Mouse (Mus musculus) right cerebral cortex, postnatal 25 days (tissue): ENCODE measurements around the gene Slc39a3.
A peak's percentile ranks its signal among the peaks of the same experiment; 100 is the strongest.

Experiments
- DNase-seq: peaks from one replicate; pipeline ENCODE4 v3.0.0; 2022

Slc39a3 gene

GRCm38 (mm10) chr10:81041458-81042175 is 4.4 kb upstream of the Slc39a3 start:
- DNase-seq: no peak

DNA sequence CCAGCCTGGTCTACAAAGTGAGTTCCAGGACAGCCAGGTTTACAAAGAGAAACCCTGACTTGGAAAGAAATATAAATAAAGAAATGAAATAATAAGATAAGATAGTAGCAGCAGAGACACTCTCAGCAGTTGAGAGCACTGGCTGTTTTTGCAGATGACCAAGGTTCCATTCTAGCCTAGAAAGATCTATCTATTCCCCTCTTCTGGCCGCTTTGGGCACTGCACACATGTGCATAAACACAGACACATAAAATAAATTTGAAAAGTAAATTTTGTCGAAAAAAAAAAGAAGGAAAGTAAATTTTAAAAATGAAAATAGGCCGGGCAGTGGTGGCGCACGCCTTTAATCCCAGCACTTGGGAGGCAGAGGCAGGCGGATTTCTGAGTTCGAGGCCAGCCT is 975 bp downstream of the Slc39a3 start:
- DNase-seq: no peak

DNA sequence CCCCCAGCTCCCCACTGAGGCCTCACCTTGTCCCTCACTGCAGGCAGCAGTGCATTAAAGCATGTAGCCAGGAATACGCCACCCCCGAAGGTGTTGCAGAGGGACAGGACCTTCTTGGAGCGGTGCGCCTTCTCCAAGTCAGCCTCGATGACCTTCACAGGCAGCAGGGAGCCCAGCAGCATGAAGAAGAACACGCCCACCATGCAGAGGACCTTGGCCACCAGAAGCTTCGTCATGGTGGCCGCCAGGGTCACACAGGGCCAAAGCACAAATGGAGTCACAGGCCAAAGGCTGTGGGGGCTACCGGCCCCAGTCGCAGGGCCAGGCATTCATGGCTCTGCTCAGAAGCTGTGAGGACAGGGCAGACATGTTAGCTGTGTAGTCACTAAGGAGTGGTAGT is 3.6 kb downstream of the Slc39a3 start:
- DNase-seq: no peak

DNA sequence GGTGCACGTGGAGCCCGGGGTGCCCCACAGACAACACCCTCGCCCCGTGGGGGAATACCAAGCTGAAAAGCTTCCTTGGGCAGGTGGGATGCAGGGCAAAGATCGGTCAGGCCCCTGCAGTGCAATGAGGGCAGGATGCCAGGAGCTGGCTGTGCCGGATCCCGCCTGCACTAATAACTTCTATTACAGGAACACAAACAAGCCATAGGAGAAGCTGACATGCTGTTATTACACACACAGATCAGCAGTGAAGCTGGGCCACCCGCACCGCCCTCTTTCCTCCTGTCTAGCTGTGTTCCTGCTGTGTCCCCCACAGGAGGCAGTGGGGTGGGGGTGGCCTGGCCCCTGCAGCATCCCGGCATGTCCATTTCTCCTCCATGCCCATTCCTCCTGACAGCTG is 8.2 kb downstream of the Slc39a3 start:
- DNase-seq: no peak

DNA sequence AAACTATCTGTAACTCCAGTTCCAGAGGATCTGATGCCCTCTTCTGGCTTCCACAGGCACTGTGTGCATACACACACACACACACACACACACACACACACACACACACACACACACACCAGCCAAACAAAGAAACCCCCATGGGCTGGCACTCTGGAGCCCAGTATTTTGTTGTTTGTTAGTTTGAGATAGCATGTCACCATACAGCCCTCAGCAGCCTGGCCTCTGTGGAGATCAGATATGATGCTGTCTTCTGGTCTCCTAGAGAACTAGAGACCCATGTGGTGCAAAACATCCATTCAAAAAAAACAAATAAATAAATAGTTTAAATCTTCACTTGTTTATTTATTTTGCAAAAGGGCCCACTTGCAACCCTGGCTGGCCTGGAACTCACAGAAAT is 9.0 kb downstream of the Slc39a3 start:
- no peak for DNase-seq

DNA sequence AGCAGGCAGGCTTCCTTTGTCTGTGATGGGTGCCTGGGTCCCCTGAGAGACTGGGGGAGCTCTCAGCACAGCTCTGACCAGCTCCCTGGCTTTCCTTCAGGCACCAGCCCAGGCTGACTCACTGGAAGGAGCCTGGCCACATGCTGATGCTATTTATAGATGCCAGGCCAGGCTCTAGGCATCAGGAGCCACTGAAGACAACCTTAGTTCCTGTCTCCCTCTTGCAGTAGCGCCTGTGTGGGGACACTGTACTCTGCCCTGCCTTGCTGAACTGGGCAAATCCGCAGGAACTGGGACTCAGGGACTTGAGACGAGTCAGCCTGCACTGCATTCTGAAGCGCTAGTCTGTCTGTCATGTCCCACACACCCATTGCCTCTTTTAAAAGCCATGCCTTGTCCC is 9.9 kb downstream of the Slc39a3 start:
- DNase-seq: peak; percentile 48

- DNase-seq: no peak
These were observed 10.4 kb downstream of the Slc39a3 start for GRCm38 (mm10) chr10:81026857-81027256.

DNA sequence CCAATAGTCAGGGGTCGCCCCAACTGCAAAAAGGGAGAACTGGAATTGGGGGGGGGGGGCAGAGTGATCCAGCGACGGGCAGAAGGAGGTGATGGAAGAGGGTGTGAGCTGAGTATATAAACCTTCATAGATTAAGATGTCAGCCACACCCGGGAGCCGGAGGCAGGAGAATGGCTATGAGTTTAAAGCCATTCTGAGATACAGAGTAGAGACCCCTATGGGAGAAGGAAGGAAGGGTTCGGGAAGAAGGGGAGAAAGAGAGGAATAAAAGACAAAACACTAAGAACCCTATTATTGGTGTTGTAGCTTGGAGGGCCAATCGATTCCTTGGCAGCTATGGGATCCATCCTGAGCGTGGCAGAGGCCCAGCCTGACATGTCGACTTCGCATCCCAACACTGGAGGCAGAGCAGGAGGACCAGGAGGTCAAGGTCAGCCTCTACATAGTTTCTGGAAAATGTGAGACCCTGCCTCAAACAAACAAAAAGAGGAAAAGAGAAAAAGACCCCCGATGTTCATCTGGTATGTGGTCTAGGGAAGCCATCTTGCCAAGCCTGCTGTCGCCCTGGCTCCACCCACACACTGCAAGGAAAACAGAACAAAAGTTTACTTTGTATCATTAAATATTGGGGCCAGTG is 11.5 kb downstream of the Slc39a3 start, which contains the start of gene Diras1:
Gene Diras1 (minus strand): TSS at position 24 of the 637 bp plus-strand sequence.
- DNase-seq: no peak

- DNase-seq: no peak
These were observed 12.1 kb downstream of the Slc39a3 start for GRCm38 (mm10) chr10:81025047-81025621.

DNA sequence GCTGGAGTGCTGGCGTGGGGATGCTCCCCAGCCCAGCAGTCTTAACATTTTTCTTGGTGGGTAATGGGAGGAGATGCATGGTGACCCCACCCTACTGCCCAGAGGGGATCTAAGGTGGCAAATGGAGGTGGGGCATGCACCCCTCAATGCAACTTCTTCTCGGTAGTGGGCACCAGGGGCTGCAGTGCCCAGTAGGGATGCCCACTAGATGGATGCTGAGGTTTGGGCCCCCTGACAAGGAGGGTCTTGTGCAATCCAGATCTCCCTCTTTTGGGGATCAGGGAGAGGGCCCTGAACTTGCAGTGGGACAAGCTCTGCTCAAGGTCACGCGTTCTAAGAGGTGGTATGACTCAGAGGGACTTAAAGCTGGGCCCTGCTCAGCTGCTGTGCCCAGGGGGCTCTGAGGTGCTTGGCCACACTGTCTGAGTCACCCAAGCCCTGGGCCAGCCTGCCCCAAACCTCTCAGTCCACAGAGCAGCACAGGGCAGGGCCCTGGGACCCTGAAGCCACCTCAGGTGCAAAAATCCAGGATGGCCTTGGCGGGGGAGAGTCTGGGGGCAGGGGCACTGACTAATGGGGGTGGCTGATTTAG is 12.8 kb downstream of the Slc39a3 start:
- DNase-seq: no peak

DNA sequence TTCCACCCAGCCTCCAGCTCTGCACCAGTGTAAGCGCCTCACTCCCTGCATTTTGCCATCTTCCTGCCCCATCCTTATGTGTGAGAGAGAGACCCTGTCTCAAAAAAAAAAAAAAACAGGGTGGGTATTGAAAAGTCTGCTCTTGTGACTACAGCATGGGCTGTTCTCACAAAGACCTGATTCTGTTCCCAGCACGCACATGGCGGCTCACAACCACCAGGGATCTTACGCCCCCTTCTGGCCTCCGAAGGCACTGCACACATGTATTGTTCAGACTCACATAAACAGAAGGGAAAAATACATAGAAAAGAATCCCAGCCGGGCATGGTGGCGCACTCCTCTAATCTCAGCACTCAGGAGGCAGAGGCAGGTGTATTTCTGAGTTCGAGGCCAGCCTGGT is 14.5 kb downstream of the Slc39a3 start:
- DNase-seq: no peak

GRCm38 (mm10) chr10:81021547-81022110 is 15.6 kb downstream of the Slc39a3 start:
- peak; percentile 52 for DNase-seq

- DNase-seq: no peak
These were observed 17.0 kb downstream of the Slc39a3 start for GRCm38 (mm10) chr10:81020207-81020606.

DNA sequence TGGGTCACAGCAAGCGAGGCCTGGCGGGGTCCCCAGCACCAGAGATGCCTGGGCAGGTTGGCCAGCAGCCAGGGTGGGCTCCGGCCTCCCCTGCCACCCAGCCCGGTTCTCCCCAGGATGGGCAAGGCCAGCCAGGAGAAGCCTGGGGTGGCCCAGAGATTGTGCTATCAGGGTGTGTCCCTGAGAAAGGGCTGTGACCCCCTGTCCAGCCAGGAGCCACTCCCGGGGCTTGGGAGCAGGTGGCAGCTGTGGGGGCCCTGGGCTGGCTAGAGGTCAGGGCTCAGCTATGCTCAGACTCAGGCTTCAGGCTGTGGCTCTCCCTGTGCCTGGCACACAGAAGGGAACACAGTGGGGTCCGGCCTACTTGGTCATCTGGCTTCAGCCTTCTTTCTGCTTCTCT is 17.5 kb downstream of the Slc39a3 start:
- DNase-seq: no peak

DNA sequence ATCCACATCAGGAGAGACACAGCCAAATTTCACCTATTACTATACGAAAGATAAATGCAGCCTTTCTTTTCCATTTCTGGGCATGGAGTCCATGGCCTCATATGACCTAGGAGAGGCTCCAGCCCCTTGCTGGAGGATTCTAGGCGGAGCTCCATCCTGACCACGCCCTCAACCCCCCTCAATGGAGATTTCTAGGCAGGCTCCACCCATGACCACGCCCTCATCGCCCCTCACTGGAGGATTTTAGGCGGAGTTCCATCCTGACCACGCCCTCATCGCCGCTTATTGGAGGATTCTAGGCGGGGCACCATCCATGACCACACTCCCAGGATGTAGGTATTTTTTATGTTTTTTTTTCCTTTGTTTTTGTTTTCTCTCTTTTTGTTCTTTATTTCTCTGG is 18.9 kb downstream of the Slc39a3 start:
- no peak for DNase-seq

- no peak for DNase-seq
These were observed 20.6 kb downstream of the Slc39a3 start for GRCm38 (mm10) chr10:81016645-81017044.

DNA sequence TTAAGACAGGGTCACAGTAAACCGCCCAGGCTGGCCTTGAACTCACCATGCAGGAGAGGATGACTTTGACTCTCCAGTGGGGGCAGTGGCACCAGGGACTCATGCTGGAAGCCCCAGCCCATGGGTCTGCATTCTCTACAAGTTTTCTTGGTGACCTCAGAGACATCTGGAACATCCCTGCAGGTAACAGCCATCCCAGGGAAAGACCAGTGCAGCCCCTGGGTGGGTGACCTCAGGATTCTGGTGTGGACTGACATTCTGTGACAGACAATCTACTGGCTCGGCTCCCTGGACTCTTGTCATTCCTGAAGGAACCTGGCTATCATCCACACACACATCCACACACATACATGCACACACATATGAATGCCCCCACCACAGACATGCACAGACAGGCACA is 21.6 kb downstream of the Slc39a3 start:
- DNase-seq: no peak

DNA sequence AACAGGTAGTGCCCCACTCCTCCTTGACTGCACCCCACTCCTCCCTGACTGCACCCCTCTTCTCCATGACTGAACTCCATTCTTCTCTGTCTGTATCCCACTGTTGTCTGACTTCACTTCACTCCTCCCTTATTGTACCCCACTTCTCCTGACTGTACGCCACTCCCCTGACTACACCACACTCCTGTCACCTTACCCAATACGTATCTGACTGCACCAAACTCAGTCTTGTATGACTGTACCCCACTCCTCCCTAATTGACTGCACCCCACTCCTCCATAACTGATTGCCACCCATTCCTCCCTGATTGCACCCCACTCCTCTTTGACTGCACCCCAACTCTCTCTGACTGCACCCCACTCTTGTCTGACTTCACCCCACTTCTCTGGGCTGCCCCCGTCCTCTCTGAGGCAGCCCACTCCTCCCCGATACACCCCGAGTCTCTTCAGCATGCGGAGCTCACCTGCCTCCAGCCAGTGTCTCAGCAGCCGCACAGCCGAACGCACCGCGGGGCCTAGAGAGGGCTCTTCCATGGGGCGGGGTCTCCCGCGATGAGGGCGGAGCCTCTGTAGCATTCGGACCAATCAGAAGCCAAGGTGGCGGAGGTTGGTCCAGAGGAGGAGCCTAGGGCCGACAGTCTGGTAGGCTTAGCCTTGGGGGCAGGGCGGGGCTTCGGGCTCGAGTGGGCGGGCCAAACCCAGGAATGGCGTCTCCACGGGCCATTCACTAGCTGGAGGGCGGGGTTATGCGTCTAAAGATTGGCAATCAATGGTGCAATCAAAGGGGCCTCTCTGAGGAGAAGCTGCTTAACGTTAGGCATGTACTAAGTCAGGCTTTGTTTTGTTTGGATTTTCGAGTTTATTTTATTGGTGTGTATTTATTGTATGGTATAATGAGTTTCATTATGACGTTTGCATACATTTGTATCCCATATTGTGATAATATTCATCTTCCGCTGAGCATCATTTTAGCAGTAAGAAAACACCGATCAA is 22.5 kb downstream of the Slc39a3 start, which contains the start of gene Gng7:
Gene Gng7 (minus strand): TSS at position 553 of the 992 bp plus-strand sequence.
- peak; percentile 95 for DNase-seq

GRCm38 (mm10) chr10:81010851-81011250 is 26.4 kb downstream of the Slc39a3 start:
- no peak for DNase-seq

GRCm38 (mm10) chr10:81007240-81007639 is 30.0 kb downstream of the Slc39a3 start:
- DNase-seq: no peak

- DNase-seq: peak; percentile 53
These were observed 31.1 kb downstream of the Slc39a3 start for GRCm38 (mm10) chr10:81006005-81006677.

GRCm38 (mm10) chr10:81001161-81001560 is 36.1 kb downstream of the Slc39a3 start:
- DNase-seq: peak; percentile 55
